Comparison of ENCODE assay signal across 20 mouse cellular contexts in genomic region chr10:125749031-125749585, GRCm38 (mm10).
DNase-seq lines count a peak whose midpoint lies in the region.
"Had no signal": no experiment of that assay in that cellular context is flagged by ENCODE, and none has a peak within 500 bp of the region (broad histone marks: within the 10 kb centered on the region; RNA-seq: fewer than 3 reads in every experiment).

No protein-coding gene starts in this region.

- H3K4me3 ChIP-seq in midbrain, embryonic 10.5 days = no peak overlapping the region
- H3K4me3 ChIP-seq: forebrain, embryonic 12.5 days; hindbrain, embryonic 12.5 days; left cerebral cortex, adult 2 months had no signal

- no peaks in the 10 kb centered on the region for H3K4me1 ChIP-seq in midbrain, embryonic 10.5 days
- H3K4me1 ChIP-seq: hindbrain, embryonic 12.5 days had no signal

- no peaks in the 10 kb centered on the region for H3K9me3 ChIP-seq in midbrain, embryonic 10.5 days (replicated peaks)
- H3K9me3 ChIP-seq: forebrain, embryonic 12.5 days; hindbrain, embryonic 12.5 days had no signal

- intact Hi-C loops in gastrocnemius, postnatal 14 days (cut with DNase I; ENCODE audit: low total_unique reads) = no loop called here

- H3K27ac ChIP-seq in midbrain, embryonic 10.5 days (replicated peaks) = no peak overlapping the region
- H3K27ac ChIP-seq: forebrain, embryonic 12.5 days; hindbrain, embryonic 12.5 days; left cerebral cortex, adult 2 months; liver, embryonic 14.5 days; stomach, postnatal 0 days had no signal

- H3K27me3 ChIP-seq in midbrain, embryonic 10.5 days (ENCODE audit: low read depth, poor library complexity, severe bottlenecking) = no peaks in the 10 kb centered on the region
- H3K27me3 ChIP-seq: CH12.LX; forebrain, embryonic 12.5 days; hindbrain, embryonic 12.5 days had no signal

- H3K36me3 ChIP-seq in midbrain, embryonic 10.5 days = no peaks in the 10 kb centered on the region
- H3K36me3 ChIP-seq: forebrain, embryonic 12.5 days; hindbrain, embryonic 12.5 days had no signal

- 76% methylated on average over 6 of the region's 6 CpGs for WGBS in midbrain, embryonic 10.5 days

- peak; percentile 13 for DNase-seq in kidney, adult 18-20 months
- DNase-seq in kidney, postnatal 14 days = no peak
- DNase-seq in brain, adult 2 months (ENCODE audit: low read depth, low spot score) = peak; percentile 31
- DNase-seq in kidney, adult 8-10 months = peak; percentile 30 to 32
- DNase-seq in kidney, postnatal 36 days = peak; percentile 28 to 39
- no peak for DNase-seq in gastrocnemius, postnatal 14 days
- DNase-seq in midbrain, embryonic 10.5 days (ENCODE audit: low spot score) = no peak
- DNase-seq in adrenal gland, postnatal 4 days (ENCODE audit: low spot score in 2 of 2) = no peak
- DNase-seq: adrenal gland, postnatal 14 days; cerebellum, adult 2 months; cerebellum, postnatal 36 days; gastrocnemius, postnatal 25 days; right cerebral cortex, postnatal 4 days; thymus, postnatal 25 days had no signal

Comparison
In these comparisons a context has a peak if more than half of its experiments do, and no peak if none do; other contexts are left out.
1. DNase-seq: peak in kidney, adult 18-20 months (single experiment), brain, adult 2 months (single experiment), kidney, adult 8-10 months (2 of 2) and kidney, postnatal 36 days (2 of 2); none in kidney, postnatal 14 days (single experiment), gastrocnemius, postnatal 14 days (single experiment), midbrain, embryonic 10.5 days (single experiment) and adrenal gland, postnatal 4 days (0 of 2).